Mouse (Mus musculus) embryonic facial prominence, embryonic 12.5 days (tissue): ENCODE data around the gene Bean1. TPM values are rescaled to one million over a fixed set of nuclear protein-coding genes. Genes with fewer than 3 reads are reported as not detected.

Source experiments
- ATAC-seq: fragments of 200-750 bp; cut with Nextera tagmentation; 2 replicates; pipeline ENCODE4 v1.8.0; 2017; ENCODE audit not compliant: insufficient number of reproducible peaks, insufficient read depth, low FRiP score, low TSS enrichment
- H3K27ac ChIP-seq: fragments of 300-500 bp; sonication (generic); 2 replicates; pipeline ENCODE4 v1.5.1; 2016; ENCODE audit warnings: mild to moderate bottlenecking
- H3K27me3 ChIP-seq: fragments of 300-500 bp; sonication (generic); 2 replicates; pipeline ENCODE4 v1.6.1; 2016; ENCODE audit warnings: mild to moderate bottlenecking, moderate library complexity
- H3K36me3 ChIP-seq: fragments of 300-500 bp; sonication (generic); 2 replicates; pipeline ENCODE4 v1.6.1; 2016; ENCODE audit warnings: mild to moderate bottlenecking
- H3K4me1 ChIP-seq: fragments of 300-500 bp; sonication (generic); 2 replicates; pipeline ENCODE4 v1.6.1; 2016
- H3K4me2 ChIP-seq: fragments of 300-500 bp; sonication (generic); replicated peaks from 2 replicates; pipeline ENCODE4 v1.6.1; 2016; ENCODE audit warnings: mild to moderate bottlenecking, moderate library complexity
- H3K4me3 ChIP-seq: fragments of 300-500 bp; sonication (generic); 2 replicates; pipeline ENCODE4 v1.5.1; 2016; ENCODE audit warnings: mild to moderate bottlenecking
- H3K9ac ChIP-seq: fragments of 300-500 bp; sonication (generic); 2 replicates; pipeline ENCODE4 v1.6.1; 2016; ENCODE audit warnings: mild to moderate bottlenecking, moderate library complexity
- H3K9me3 ChIP-seq: fragments of 300-500 bp; sonication (generic); 2 replicates; pipeline ENCODE4 v1.6.1; 2016; ENCODE audit warnings: mild to moderate bottlenecking, moderate library complexity
- WGBS: fragments of 180-500 bp; shearing (Covaris S2); methylation state at CpG from one replicate; pipeline ENCODE4 v1.1.7; 2016; 5-methylcytosine and 5-hydroxymethylcytosine counted together
- polyA plus RNA-seq: library from polyadenylated mRNA; unstranded; fragments of >200 nt; fragmentation: Nextera tagmentation; extraction: Ambion mirVana; gene quantifications from 2 replicates; pipeline ENCODE4 v1.2.1, GENCODE M21; 2016

Gene Bean1
- polyA plus RNA-seq, 1 experiment from 2014 or later: 0.92 TPM

DNA sequence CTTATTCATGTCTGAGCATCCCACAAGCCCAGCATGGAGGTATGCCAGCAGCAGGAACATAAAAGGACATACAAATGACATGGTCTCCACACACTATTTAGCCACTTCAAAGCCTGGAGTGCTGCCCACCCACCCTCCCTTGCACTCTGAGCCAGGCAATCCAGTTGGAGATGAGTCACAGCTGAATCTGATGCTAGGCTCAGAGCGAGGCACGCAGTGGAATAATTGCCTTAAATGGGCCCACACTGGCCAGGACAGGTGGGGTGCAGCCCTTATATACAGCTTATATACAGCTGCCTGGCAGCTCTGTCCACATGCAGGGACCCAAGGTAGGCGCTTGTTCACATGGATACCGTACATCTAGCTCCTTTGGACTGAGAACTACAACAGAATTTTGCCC, 6.8 kb downstream of the Bean1 start:
- H3K36me3 ChIP-seq: no peaks in the 10 kb centered on the region
- no peaks in the 10 kb centered on the region for H3K9me3 ChIP-seq
- H3K27me3 ChIP-seq: peaks cover 21% of the 10 kb centered on the region
- H3K27ac ChIP-seq: no peak overlapping the region
- H3K4me2 ChIP-seq: no peak overlapping the region
- WGBS: 78% methylated on average over 4 of the region's 4 CpGs
- H3K4me3 ChIP-seq: no peak overlapping the region
- H3K9ac ChIP-seq: no peak overlapping the region
- H3K4me1 ChIP-seq: no peaks in the 10 kb centered on the region
- ATAC-seq: no peak

DNA sequence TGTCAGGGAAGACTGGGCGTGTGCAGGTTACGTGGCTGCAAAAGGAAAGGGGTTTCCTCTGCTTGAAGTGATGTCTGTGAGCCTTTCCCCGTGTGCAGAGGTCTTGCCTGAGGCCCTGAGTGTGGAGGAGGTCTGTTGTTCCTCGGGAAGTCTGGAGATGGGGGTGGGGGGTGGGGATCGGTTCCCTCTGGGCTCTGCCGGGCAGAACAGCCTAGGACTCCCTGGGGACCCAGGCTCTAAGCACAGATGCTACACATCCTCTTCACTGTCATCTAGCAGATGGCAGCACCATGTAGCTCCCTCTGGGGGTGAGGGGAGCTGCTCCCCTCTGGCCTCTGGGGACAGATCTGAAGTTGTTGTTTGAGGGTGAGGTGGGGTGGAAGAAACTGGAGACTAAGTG, 14.7 kb downstream of the Bean1 start:
- ATAC-seq: no peak
- peaks cover 2% of the 10 kb centered on the region; the same call in 1 of the 2 replicates for H3K27me3 ChIP-seq
- WGBS: 12% methylated on average over 6 of the region's 6 CpGs

DNA sequence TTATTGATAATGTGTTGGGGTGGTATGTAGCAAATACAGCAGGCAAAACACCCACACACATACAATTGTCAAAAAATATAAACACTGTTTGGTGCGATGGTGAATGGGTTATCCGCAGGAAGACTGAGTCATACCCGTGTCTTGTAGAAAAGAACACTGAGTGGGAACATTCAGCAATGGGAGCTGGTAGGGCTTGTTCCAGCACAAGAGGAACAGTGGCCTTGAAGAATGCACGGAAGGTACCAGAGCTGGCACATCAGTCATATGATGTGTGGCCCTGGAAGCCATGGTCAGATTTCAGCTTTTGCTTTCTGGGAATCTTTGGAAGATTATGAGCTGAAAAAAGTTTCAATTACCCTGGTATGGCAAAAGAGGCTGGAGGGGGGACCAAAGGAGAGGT, 16.6 kb downstream of the Bean1 start:
- 88% methylated on average over 4 of the region's 4 CpGs for WGBS

More for the DNA sequence above, 14.7 kb downstream of the Bean1 start:
- no peaks in the 10 kb centered on the region for H3K36me3 ChIP-seq
- no peak overlapping the region for H3K4me3 ChIP-seq
- no peak overlapping the region for H3K27ac ChIP-seq
- no peak overlapping the region for H3K9ac ChIP-seq
- H3K4me1 ChIP-seq: peaks cover 7% of the 10 kb centered on the region; the same call in 1 of the 2 replicates
- H3K4me2 ChIP-seq: no peak overlapping the region
- no peaks in the 10 kb centered on the region for H3K9me3 ChIP-seq

DNA sequence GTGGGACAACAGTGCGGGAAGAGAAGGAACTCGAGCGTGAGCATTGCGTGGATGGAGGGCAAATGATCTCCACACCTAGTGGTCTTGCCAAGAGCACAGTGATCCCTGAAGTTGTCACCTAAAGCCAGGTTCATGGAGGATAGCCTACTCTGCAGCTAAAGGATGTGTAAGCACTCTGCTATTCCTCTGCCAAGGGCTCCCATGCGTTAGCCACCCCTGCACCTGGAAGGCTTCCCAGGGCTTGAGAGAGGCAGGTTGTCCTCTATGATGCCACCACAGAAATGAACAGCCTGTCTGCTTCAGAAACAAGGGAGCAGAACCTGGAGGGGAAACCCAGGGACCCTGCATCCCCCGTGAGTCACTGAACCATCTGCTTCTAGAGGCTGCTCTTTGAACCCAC, 17.4 kb downstream of the Bean1 start:
- Histone ChIP-seq H3K4me1 (peaks cover 13% of the 10 kb centered on the region; the same call in 1 of the 2 replicates), H3K4me2 (no peak overlapping the region), H3K27me3 (peaks cover 2% of the 10 kb centered on the region; the same call in 1 of the 2 replicates), H3K9ac (no peak overlapping the region), H3K36me3 (no peaks in the 10 kb centered on the region), H3K27ac (no peak overlapping the region), H3K9me3 (no peaks in the 10 kb centered on the region), H3K4me3 (no peak overlapping the region)
- no peak for ATAC-seq
- 89% methylated on average over 6 of the region's 6 CpGs for WGBS

More for the DNA sequence above, 16.6 kb downstream of the Bean1 start:
- no peak for ATAC-seq
- Histone ChIP-seq H3K27ac (no peak overlapping the region), H3K36me3 (no peaks in the 10 kb centered on the region), H3K4me3 (no peak overlapping the region), H3K9ac (no peak overlapping the region), H3K4me1 (peaks cover 13% of the 10 kb centered on the region; the same call in 1 of the 2 replicates), H3K27me3 (peaks cover 2% of the 10 kb centered on the region; the same call in 1 of the 2 replicates), H3K4me2 (no peak overlapping the region), H3K9me3 (no peaks in the 10 kb centered on the region)

DNA sequence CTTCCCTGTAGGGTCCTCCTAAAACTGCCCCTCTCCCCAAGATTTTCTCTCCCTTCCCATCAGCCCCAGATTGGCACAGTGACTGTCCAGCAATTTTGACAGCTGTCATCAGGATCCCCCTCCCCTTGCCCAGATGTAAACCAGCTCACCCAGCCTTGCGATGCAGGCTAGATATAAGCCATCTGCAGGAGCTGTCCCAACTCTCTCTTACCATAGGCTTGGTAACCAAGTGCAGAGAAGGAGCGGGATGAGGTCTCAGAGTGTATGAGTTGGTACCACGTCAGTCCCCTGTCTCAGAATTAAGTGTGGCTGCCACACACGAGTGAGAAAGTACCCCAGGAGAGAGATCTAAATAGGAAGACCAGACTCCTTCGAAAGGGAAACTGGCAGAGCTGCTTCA, 18.2 kb downstream of the Bean1 start:
- Histone ChIP-seq H3K4me3 (no peak overlapping the region), H3K9me3 (no peaks in the 10 kb centered on the region), H3K27me3 (peaks cover 2% of the 10 kb centered on the region; the same call in 1 of the 2 replicates), H3K4me1 (peaks cover 13% of the 10 kb centered on the region; the same call in 1 of the 2 replicates), H3K36me3 (no peaks in the 10 kb centered on the region), H3K27ac (no peak overlapping the region), H3K4me2 (no peak overlapping the region), H3K9ac (no peak overlapping the region)
- 75% methylated on average over 5 of the region's 5 CpGs for WGBS
- no peak for ATAC-seq

DNA sequence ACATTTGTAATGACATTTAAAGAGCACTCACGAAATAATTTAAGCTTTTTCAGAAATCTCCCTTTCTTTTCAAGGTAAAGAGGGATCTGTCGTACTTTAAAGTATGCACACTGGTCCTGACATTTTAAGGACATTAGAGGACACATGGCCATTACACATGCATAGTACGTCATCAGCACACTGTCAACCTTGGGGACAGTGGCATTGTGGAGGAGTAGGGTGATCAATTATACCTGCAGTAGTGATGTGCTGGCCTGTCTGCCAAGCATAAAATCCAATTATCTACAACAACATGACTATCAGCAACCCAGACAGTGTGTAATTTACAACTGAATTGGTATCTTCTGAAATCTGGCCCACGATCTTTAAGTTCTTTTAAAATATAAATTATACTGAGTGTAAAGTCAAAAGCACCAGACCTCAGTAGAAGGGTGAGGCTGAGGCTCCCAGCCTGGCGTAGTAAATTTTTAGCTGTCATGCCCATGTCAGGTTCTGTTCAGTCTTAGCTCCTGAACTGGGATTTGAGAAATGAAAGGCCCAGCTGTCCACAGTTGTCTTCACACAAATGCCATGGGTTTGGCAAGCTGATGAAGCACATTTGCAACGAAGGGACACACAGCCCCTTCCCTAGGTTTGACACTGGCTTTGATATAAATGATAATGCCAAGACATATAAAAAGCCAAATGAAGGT, 20.7 kb downstream of the Bean1 start:
- Histone ChIP-seq H3K27me3 (peaks cover 2% of the 10 kb centered on the region; the same call in 1 of the 2 replicates), H3K9me3 (no peaks in the 10 kb centered on the region), H3K27ac (no peak overlapping the region), H3K36me3 (no peaks in the 10 kb centered on the region), H3K4me3 (no peak overlapping the region), H3K4me2 (no peak overlapping the region), H3K4me1 (peaks cover 6% of the 10 kb centered on the region; the same call in 1 of the 2 replicates), H3K9ac (no peak overlapping the region)
- no peak for ATAC-seq
- 75% methylated on average over 6 of the region's 6 CpGs for WGBS

DNA sequence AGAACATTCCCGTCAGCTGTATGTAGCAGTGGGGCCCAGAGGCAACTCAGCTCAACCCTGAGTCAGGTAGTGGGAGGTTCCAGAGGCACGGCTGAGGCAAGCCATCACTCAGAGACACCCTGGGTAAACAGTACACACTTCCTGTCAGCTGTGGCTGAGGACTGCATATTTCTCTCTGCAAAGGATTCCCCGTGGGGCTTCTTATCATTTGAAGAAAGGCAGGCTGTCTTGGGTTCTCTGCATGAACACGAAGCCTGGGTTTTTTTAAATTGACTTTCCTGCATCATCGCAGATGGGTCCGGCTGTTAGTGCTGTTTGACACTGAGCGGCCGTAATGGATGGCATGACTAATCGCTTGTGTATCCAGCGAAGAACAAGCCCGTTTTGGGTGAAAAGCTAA, 21.3 kb downstream of the Bean1 start:
- ATAC-seq: no peak
- Histone ChIP-seq H3K36me3 (no peaks in the 10 kb centered on the region), H3K27me3 (peaks cover 2% of the 10 kb centered on the region; the same call in 1 of the 2 replicates), H3K4me1 (peaks cover 6% of the 10 kb centered on the region; the same call in 1 of the 2 replicates), H3K4me2 (no peak overlapping the region), H3K9ac (no peak overlapping the region), H3K4me3 (no peak overlapping the region), H3K27ac (no peak overlapping the region), H3K9me3 (no peaks in the 10 kb centered on the region)
- WGBS: 32% methylated on average over 11 of the region's 11 CpGs

DNA sequence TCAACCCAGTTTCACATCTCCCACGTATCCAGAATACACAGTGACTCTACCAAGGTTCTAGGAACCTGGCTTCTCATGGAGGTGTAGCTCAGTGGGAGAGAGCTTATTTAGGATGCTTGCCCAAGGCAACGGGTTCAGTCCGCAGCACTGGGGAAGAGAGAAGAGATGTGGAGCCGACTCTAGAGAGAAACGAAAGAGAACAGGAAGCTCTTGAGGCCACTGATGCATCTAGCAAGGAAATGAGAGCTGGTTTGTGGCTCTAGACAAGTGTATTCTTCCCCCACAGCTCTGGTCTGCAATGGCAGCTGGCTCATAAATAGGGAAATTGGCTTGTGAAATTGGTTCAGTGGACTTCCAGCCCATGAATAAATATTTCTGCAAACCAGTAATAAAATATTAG, 29.6 kb downstream of the Bean1 start:
- Histone ChIP-seq H3K9me3 (no peaks in the 10 kb centered on the region), H3K27ac (no peak overlapping the region), H3K9ac (no peak overlapping the region), H3K4me1 (no peaks in the 10 kb centered on the region), H3K36me3 (no peaks in the 10 kb centered on the region), H3K4me3 (no peak overlapping the region), H3K4me2 (no peak overlapping the region), H3K27me3 (no peaks in the 10 kb centered on the region)
- no peak for ATAC-seq
- 79% methylated on average over 5 of the region's 5 CpGs for WGBS

DNA sequence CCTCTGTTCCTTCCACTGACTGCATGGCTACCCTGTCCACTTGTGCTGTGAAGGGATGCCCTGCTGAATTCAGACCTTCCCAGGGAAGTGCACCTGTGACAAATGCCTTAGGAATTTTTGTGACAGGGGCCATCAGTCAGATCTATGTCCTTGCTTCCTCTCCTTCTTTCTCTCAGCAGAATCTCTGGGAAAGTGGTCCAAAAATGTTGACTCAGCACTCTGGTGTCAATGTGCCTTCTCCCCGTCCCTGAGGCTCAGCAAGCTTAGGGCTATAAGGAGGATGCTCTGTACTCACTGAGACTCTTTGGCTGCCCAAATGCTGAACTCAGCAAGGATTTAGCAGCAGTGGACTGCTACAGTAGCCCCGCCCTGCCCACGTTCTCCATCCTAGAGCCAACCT, 31.4 kb downstream of the Bean1 start:
- WGBS: 83% methylated on average over 3 of the region's 3 CpGs

DNA sequence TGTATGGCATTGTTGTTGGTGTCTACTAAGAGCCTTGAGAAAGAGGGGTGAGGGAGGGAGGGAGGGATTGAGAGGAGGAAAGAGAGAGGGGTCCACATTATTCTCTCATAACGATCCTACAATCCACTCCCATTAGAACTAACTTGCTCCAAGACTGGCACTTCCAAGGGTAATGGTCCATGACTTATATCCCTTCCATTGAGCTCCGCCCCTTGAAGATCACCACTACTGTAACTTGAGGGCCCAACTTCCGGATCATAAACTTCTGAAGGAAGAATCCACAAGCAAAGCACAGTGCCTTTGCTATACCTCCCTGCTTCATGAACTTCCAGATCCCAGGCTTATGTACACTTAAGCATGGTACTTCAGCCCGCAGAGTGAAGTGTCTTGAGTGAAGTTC, 32.1 kb downstream of the Bean1 start:
- Histone ChIP-seq H3K9ac (no peak overlapping the region), H3K9me3 (no peaks in the 10 kb centered on the region), H3K36me3 (no peaks in the 10 kb centered on the region), H3K27ac (no peak overlapping the region), H3K27me3 (no peaks in the 10 kb centered on the region), H3K4me1 (no peaks in the 10 kb centered on the region), H3K4me2 (no peak overlapping the region), H3K4me3 (no peak overlapping the region)
- 87% methylated on average over 4 of the region's 4 CpGs for WGBS
- ATAC-seq: no peak

More for the DNA sequence above, 31.4 kb downstream of the Bean1 start:
- no peak overlapping the region for H3K27ac ChIP-seq
- no peak for ATAC-seq
- no peaks in the 10 kb centered on the region for H3K27me3 ChIP-seq
- H3K4me2 ChIP-seq: no peak overlapping the region
- no peaks in the 10 kb centered on the region for H3K9me3 ChIP-seq
- H3K9ac ChIP-seq: no peak overlapping the region
- no peaks in the 10 kb centered on the region for H3K36me3 ChIP-seq
- no peak overlapping the region for H3K4me3 ChIP-seq
- no peaks in the 10 kb centered on the region for H3K4me1 ChIP-seq

DNA sequence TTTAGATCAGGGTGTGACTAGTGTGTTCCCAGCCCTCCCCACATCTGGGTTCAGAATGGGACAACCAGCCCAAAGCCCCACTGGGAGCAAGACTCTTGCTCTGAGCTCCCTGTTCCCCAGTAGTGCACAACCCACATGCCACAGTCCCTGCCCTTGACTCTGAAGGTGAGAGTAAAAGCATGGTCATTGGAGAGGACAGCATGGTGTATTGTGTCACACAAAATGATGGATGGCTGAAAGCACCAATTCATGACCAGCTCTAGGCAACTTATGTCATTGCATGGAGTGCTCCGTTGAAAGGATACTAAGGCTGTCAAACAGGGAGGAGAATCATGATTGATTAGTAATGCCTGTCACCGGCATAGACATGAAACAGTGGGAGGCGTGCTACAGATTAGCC, 35.0 kb downstream of the Bean1 start:
- Histone ChIP-seq H3K9ac (no peak overlapping the region), H3K27me3 (no peaks in the 10 kb centered on the region), H3K4me2 (no peak overlapping the region), H3K4me1 (no peaks in the 10 kb centered on the region), H3K36me3 (no peaks in the 10 kb centered on the region), H3K9me3 (no peaks in the 10 kb centered on the region), H3K27ac (no peak overlapping the region), H3K4me3 (no peak overlapping the region)
- 67% methylated on average over 3 of the region's 3 CpGs for WGBS
- ATAC-seq: no peak

DNA sequence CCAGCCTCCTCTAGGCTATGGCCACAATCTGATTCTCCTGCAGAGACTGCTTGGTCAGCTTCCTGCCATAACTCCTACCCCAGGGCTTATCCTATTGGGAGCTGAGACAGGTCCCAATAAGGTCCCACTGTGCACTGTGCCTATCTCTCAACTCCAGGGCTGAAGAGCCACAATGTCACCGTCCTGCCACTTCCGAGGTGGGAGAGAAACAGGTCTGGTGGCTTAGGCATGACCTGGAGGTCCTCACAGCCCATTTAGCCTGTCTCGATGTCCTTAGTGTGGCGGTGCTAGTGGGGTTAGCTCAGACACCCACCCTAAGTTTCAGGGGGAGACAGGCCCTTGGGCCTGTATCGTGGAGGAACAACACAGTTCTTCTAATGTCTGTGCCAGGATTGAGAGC, 47.4 kb downstream of the Bean1 start:
- no peak for ATAC-seq
- peaks cover 7% of the 10 kb centered on the region; the same call in 1 of the 2 replicates for H3K27me3 ChIP-seq
- no peaks in the 10 kb centered on the region for H3K9me3 ChIP-seq
- H3K4me1 ChIP-seq: no peaks in the 10 kb centered on the region
- WGBS: 88% methylated on average over 5 of the region's 5 CpGs
- no peak overlapping the region for H3K9ac ChIP-seq
- no peaks in the 10 kb centered on the region for H3K36me3 ChIP-seq
- no peak overlapping the region for H3K27ac ChIP-seq
- no peak overlapping the region for H3K4me2 ChIP-seq
- H3K4me3 ChIP-seq: no peak overlapping the region
